Mouse (Mus musculus) natural killer cell, adult 2 months (primary cell): ENCODE measurements around the gene Prrx2.

Experiments used
- DNase-seq, 2 experiments: peaks; one replicate each; pipeline ENCODE4 v3.0.0; 2022; ENCODE audit warnings: low spot score in 2 of 2

Gene Prrx2

DNA sequence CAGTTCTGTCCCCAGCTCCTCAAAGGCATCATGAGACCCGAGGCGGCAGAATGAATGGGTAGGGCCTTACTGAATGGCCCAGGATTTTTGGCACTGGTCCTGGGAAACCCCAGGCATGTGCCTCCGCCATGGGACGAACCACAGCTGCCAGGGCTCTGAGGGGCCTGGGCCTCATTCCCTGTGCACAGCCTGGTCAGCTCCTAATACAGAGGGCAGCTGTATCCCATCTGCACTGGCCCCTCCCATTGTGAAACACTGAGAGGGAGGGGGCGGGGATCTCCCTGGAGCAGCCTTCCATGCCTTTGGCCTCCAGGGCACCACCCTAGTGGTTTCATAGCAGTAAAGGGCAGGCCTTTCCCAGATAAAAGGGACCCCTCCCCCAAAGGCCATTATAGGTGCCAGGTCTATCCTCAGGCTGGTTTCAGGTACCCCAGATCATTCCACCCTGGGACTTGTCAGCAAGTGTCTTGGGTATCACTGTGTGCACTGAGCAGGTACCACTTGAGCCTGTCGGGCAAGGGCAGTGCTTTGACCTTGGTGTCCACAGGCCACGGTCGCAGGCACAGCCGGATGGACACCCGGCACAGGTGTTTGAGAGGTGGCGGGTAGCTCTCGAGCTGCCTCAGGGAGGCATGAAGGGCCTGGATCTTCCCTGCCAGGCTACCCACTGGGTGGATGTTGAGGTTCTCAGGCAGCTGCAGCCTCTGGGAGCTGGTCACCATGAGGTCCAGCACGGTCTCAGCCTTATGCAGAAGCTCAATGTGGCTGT lies 11.2 kb upstream of the Prrx2 start:
- no peak for DNase-seq

DNA sequence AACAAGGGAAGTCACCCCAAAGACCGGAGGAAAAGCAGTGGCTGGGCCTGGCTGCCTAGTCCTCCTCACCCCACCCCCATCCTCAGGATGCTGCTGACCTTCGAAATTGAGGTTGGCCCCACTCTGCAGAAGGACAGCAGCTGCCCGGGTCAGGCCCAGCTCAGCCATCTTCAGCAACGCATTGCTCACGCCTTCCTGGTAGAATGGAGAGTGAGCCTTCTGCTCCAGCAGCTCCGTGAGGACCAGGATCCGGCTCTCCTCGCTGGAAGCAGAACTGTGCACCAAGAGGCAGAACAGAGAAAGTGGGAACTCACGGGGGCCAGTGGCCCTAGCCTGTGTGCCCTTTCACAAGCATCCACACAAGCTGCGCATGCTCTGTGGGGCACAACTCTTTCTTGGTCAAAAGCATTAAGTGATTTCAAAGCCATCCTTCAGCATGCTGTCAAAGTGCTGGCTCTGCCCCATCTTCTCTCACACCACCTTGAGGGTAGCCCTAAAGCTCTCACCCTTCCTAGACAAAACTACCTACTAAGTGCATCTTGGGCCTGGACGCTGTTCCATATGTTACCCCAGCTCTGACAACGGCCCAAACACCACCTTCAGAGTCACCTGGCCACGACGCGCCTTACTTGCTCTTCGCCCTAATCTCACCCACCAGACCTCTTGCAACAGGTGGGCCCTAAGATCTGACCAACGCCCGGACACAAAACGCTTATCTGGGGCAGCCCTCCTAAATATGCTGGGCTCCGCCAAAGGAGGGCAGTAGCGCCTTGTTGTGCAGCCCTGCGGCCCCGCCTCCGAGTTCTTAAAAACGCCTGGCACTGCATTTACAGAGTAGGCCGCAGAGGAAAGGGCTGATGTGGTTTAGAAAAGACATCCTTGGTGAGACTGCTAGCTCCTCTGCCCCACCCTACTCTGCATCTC lies 7.7 kb upstream of the Prrx2 start:
- peak; percentile 61 to 65 for DNase-seq

DNA sequence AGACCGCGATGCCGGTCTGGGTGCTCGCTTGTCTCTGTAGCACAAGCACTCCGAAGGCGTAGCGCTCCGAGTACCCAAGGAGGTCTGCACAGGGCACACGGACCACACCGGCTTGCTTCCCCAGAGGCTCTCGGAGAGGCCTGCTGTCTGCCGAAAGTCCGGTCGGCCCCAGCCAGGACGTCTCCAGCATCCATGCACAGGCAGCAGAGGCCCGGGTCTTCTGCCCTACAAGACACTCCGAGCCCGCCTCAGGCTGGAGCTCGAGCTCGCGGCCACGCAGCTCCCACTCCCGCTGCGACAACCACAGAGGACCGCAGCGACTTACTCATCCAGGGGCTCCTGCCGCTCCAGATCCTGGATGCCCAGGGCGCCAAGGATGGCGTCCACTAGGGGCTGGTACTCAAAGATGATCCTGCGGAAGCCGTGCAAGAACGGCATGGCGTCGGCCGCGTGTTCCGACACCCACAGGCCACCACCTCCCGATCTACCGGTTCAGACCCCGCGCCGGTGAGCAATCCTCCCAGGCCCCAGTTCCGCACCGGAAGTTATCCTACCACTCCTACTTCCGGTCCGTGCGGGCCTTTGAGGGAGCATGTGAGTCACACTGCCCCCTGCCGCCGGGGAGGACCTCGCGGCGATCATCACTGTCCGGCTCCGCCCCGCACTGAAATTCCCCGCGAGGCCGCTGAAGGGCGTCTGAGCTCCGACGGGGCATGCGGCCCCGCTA lies 6.9 kb upstream of the Prrx2 start:
- DNase-seq = peak; percentile 95 to 96

DNA sequence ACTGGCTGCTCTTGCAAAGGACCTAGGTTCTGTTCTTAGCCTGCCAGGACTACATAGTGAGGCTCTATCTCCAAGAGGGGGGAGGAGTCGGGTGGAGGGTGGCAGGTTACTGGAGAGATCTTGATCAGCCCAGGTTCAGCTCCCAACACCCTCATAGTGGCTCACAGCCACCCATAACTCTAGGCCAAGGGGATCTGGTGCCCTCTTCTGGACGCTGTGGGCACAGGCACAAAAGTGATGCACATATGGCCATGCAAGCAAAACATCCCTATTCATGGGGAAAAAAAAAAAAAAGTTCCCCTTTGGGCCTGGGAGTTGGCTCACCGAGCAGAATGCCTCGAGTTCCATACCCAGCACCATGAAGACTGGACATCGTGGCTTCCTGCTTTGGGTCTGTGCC lies 5.5 kb upstream of the Prrx2 start:
- DNase-seq = peak; percentile 45 to 57

DNA sequence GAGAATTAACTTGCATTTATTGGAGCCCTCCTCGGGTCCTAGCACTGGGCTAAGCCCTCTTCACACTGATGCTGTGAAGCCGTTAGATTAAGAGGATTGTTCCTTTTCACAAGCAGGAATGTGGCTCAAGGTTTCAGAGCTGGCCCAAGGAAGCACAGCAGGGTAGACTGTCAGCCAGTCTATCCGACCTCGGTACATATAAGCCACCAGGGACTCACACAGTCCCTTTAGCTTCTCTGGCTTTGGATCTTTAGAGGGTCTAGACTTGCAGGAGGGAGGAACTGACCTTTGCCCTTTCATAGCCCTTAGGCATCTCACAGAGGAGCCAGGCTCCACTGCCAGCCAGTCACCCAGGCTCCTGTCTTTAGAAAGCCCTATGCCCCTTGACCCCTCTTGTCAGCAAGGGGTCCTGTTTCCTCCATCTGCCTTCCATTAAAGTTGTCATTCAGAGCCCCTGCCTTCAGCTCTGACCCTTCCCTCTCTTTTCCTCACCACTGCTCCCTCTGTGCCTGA lies 4.4 kb upstream of the Prrx2 start, which contains the start of gene Asb6:
Gene Asb6, minus strand, starts transcription at position 51 of the 513 bp plus-strand sequence.
- no peak for DNase-seq

DNA sequence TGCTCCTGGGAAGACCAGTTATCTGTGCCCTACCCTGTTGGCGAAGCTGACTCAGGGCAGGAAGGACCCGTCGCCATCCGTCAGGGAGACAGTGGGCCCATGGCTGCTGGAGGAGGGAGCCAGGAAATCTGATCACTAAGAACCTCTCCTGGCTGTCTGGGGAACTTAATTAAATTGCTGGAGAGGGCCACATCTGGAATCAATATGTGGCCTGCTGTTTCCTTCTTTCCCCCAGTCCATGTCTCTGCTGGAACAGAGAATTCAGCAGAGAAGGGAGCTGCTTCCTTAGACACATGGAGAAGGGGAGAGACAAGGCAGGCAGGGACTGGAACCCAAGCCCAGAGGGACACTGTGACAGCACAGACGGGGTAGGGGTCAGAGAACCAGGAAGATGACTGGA lies 1.1 kb upstream of the Prrx2 start:
- no peak for DNase-seq

DNA sequence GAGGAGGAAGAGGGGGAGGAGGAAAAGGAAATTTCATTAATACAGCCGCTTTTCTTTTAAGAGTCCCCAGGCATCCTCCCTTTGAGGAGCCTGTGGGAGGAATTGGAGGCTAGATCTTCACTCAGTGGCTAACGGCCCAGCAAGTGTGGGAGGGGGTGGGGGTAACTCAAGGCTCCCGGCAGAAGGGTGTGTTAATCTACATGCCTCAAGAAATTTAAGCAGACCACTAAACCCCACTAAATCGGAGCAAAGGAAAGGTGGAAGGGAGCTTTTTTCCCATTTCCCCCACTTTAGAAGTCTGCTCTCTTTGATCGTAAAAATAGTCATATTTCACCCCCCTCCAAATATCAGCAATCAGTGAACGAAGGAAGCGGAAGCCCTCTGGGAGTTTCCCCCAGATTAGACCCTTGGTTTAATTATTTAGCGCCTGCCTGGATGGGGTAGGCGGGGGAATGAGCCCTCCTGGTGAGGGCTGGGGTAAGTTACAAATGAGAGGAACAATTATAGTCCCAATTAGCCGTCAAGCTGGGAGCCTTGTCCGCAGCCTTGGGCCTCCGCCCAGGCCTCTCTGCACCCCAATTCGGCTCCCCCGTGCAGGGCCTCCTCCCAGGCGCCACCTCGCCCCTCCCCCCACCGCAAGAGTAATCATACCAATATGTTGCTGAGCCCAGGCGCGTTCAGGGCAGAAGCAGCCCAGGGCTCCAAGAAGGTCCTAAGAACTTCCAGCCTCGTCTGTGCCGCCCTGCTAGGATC lies 1.6 kb downstream of the Prrx2 start:
- DNase-seq = no peak

DNA sequence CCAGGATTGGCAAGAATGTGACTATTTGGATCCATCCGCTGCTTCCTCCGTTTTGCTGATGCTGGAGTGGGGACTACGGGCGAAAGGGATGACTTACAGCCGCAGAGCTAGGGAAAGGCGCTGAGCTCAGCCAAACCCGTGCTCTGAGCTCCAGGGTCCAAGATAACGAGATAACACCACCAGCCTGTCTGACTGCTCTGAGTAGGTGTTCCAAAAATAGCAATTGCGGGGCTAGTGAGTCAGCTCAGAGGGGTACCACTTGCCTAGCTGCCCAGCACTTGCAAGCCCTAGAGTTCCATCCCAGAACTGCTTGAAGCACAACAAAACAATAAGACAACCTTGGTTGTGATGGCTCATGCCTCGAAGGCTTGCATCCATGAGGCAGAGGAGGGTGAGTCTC lies 7.8 kb downstream of the Prrx2 start:
- DNase-seq = no peak

DNA sequence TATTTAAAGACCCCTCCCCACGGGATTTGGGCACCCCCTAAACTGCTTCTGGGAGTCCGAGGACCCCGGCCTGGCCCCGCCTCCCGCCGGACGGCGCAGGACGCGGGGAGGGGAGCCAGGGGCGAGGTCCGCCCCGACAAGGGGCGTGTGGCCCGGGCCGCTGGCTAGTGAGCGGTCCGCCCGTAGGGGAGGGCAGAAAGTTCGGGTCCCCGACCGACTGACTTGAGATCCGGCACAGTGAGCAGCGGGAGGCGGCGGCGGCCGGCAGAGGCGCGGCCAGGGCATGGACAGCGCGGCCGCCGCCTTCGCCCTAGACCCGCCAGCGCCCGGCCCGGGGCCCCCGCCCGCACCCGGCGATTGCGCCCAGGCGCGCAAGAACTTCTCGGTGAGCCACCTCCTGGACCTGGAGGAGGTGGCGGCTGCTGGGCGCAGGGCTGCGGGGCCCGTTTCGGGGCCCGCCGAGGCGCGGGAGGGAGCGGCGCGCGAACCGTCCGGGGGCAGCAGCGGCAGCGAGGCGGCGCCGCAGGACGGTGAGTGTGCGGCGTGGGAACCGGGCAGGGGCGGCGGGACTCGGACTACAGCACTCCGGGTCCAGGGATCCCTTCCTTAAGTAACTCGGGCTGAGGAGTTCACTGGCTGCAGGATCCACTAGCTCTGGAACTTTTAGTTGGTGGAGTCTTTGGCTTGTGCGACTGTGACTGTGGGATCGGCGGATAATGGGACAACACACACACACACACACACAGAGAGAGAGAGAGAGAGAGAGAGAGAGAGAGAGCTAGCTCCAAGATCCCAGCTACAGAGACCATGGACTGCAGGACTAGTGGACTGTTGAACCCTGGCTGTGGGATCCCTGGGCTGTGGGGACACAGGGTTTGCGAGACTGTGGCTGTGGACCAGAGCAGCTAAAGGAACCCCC lies 10.6 kb downstream of the Prrx2 start:
- DNase-seq = no peak

DNA sequence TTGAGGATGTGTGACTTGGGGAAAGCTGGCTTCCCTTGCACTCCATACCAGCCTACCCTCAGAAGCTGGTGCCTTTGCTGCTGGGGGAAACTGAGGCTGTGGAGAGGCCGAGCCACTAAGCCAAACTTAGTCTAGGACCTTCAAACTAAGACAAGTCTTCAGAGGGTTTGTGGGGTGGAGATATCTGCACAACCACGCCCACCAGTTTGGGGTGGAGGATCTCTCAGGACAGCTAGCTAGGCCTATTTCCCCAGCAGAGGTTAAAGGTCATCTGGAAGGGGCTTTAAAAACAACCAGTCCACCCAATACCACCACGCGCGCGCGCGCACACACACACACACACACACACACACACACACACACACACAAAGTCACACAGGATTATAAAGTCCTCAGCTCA lies 11.5 kb downstream of the Prrx2 start:
- no peak for DNase-seq

DNA sequence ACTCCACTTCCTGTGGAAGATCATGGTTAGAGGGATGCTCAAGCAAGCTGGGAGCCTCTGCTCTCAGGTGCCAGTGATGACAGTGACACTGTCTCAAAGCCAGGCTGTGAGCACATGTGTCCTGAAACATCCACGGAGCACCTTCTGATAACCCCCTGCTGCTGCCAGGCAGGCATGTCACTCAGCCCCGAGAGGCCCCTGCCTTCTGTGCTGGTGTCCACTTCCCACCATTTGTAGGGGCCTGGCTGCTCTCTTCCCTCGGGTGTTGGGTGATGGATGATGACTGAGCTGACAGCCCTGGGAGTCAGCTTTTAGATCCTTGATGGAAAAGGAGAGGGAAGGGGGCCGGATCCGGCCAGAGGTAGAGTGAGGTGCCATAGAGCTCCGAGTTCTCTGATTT lies 12.0 kb downstream of the Prrx2 start:
- DNase-seq = no peak

DNA sequence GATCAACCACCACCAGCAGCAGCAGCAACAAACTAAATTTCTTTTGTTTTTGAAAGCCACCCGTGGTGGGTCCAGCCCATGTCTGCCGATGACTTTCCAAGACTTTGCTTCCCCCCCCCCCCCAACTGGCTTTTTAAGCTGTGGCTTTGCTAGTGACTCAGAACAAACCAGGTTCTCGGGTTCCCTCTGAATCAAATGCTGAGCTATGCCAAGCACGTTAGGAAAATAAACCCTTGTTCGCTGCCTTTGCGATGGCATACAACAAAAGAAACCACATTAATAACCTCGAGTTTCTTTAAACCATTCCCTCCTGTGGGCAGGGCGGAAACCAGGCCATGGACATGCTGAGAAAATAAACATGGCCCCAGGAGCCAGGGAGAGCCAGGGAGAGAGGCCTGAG lies 13.4 kb downstream of the Prrx2 start:
- no peak for DNase-seq

DNA sequence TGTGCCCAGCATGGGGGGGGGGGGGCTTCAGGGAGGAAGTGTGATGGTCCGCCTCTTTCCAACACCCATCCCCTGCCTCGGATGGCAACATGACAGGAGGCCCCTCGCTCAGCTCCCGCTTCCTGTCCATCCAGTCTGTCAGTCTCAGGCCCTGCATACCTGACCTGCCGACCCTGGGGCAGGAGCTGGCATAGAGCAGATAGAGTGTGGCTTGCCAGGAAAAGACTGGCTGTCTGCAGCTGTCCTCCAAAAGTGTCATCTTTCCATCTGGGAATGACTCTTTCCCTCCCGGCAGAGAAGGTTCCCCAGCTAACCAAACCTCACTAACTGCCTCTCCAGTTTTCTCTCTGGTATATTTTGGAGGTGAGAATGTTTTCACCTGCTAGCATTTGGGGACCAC lies 15.8 kb downstream of the Prrx2 start:
- DNase-seq = no peak

DNA sequence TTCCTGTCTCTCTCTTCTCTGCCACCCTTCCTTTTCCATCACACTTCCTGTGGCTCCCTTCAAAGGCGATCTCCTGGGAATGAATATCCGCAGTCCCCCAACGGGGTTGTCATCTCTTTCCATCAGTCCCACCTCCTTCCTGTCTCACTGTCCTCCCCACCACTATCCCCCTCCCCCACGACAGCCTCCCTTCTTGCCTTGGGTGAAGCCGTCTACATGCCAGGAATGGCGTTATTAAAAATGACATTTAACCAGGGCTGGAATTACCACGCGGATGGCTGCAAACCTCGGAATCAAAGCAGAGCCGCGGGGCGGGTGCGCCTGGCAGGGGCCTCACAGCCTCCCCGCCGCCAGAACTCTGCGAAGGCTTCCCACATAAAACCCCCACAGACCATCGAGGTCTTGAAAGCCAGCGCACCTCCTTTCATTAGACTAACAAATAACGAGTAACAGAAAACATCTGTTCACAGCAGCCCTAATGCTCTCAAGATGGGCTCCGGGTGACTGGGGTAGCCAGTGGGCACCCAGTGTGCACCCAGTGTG lies 18.1 kb downstream of the Prrx2 start:
- DNase-seq = no peak

DNA sequence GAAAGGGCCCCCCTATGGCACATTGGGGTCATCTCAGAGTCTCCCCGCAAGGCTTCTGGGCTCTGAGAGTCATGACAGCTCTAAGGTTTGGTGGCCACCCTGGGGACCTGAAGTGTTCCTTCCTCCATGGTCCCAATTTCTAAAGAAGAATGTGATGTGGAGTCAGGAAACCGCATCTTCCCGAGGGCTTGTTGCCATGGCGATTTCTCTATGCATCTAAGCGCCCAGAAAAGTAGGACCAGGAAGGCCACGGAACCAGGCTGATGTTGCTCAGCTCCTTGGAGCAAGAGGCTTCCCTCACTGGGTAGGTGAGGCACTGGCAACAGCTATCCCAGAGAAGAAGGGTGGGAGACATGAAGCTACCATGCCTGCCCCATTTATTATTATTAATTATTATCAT lies 22.3 kb downstream of the Prrx2 start:
- no peak for DNase-seq

DNA sequence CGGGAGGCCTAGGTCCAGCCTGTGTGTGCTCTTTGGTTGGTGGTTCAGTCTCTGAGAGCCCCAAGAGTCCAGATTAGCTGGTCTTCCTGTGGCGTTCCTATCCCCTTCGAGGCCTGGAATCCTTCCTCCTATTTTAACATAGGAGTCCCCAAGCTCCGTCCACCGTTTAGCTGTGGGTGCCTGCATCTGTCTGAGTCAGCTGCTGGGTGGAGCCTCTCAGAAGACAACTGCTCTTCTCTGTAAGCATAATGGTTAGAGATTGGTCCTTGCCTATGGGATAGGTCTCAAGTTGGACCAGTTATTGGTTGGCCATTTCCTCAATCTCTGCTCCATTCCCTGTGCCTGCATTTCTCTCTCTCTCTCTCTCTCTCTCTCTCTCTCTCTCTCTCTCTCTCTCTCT lies 25.0 kb downstream of the Prrx2 start:
- DNase-seq = no peak

DNA sequence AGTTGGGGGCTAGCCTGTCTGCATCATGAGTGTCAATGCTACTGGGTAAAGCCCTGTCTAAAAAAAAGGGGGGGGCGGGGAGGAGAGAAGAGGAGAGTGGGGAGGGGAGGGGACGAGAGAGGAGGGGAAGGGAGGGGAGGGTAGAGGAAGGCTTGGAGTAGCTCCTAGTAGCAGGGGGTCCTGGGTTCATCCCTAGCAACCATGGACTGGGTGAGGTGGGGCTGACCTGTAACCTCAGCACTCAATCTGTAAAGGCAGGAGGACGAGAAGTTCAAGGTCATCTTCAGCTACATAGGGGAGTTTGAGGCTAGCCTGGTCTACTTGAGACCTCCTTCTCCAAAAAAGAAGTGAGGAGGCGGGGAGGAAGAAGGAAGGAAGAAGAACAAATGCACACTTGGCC lies 27.3 kb downstream of the Prrx2 start:
- DNase-seq = no peak

DNA sequence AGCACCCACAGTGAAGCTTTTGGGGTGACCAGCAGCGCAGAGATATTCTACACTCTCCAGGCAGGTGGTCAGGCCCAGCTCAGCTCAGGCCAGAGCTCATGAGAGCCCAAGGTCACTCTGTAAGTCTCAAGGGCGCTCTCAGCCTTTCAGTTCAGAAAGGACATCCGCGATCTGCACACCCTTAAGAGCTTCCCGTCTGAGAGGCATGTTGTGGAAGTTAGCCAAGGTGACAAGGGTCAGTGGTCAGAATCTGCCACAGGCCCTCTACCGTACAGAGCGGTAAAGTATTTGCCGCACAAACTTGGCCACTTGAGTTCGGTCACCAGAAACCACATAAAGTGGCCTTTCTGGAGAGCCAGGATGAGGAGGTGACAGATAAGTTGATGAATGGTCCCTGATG lies 28.8 kb downstream of the Prrx2 start:
- DNase-seq = no peak

DNA sequence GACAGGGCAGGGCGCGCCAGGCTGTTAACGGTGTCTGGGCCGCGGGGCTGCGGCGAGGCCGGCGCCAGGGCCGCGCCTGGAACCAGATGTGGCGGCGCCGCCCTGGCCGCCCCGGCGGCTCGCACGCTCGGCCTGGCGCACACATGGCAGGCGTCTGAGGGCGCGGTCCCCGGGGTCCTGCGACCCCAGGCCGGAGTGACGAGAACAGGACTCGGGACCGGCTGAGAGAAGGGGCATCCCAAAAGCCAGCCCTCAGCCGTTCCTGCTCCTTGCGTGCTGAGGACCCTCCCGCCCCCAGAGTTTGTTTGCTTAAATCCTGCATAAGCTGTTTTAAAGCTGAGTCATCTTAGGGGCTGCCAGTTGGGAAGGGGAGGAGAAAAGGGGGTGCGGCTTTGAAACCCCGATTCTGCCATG lies 30.2 kb downstream of the Prrx2 start:
- DNase-seq = no peak

DNA sequence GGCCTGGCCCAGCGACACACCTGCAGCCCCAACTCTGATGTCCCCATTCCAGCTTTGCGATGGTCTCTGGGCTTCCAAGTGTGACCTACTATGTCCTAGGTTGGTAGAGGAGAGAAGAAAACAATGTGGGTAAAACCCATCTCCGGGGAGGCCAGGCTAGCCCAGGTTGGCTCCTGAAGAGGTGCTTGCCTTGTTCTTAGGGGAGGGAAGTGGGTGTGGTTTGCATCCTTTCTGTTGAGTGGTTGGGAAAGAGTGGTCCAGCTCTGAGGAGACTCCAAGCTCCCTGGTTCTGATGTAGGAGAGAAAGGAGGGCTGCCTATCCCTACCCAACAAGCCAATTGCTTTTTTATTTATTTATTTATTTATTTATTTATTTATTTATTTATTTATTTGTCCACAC lies 30.7 kb downstream of the Prrx2 start:
- no peak for DNase-seq
